Mouse (Mus musculus): Measurements from ENCODE around the gene Trp53bp2.

GRCm38 (mm10) chr1:182406621-182407020, 2.4 kb upstream of the Trp53bp2 start:
- TF ChIP-seq CTCF (IDR thresholded peaks at IDR 0.05; ENCODE audit: borderline replicate concordance, insufficient read depth, low read length) = no peak
- TF ChIP-seq POLR2A (IDR thresholded peaks at IDR 0.05; ENCODE audit: low read depth, low read length) = no peak

Measured in embryonic fibroblast, embryonic 13.5 days (primary cell).